Mouse (Mus musculus) megakaryocyte, embryonic 14.5 days (primary cell): ENCODE measurements around the gene Ptpn12.

ENCODE experiments used
- FLI1 ChIP-seq: IDR thresholded peaks from 2 replicates; pipeline ENCODE4 v1.6.1; 2012; ENCODE audit warnings: low read length, inconsistent platforms, mixed read lengths
- GATA1 ChIP-seq: IDR thresholded peaks from 3 replicates; pipeline ENCODE4 v1.6.1; 2012; ENCODE audit warnings: mixed read lengths, low read length, inconsistent platforms, borderline replicate concordance

- no peak for TF ChIP-seq GATA1
- no peak for TF ChIP-seq FLI1
Measured at GRCm38 (mm10) chr5:21052521-21052920, 3.2 kb downstream of the Ptpn12 start.
